Mouse (Mus musculus) ovary, postnatal 10 days (tissue): ENCODE measurements around the gene Celsr3.

Source experiments
- DNase-seq: peaks from one replicate; pipeline ENCODE4 v3.0.0; 2022; ENCODE audit warnings: low spot score

Celsr3 gene

DNA sequence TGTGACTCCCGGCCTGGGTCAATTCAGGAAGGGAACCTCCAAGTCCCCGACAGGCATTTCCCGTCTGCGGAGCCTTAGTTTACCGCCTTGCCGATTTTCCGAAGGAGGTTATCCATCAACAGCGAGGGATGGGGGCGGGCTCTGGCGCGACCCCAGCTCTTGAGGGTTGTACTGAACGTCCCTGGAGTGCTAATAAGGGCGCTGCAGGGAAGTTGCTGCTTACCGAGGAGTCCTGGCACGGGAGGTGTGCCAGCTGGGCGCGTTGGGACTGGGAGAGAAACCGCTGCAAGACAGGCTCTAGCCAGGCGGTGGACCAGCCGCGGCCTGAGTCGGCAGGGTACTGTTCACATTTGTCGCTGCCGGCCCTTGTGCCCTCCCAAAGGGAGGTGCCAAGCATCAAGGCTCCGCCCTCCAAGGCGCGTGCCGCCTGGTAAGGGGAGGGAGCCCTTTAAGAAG is 28.1 kb downstream of the Celsr3 start:
- peak; percentile 72 for DNase-seq

- no peak for DNase-seq
Measured at GRCm38 (mm10) chr9:108855335-108855734, 29.2 kb downstream of the Celsr3 start.

- no peak for DNase-seq
Measured at GRCm38 (mm10) chr9:108858792-108859527, 32.8 kb downstream of the Celsr3 start.
